Mouse (Mus musculus) left cerebral cortex, adult 9 months (tissue): ENCODE results near the gene Col12a1.

Source experiments
- DNase-seq, 2 experiments: peaks; one replicate each; pipeline ENCODE4 v3.0.0; 2022; ENCODE audit warnings: low spot score in 2 of 2

The Col12a1 gene

GRCm38 (mm10) chr9:79718481-79719370 lies at the start of gene Col12a1:
Col12a1 (minus strand) TSS chr9:79718831.
- peak in 1 of 2 experiments; percentile 13 for DNase-seq

GRCm38 (mm10) chr9:79766991-79767545 lies 48.4 kb upstream of the Col12a1 start:
- no peak for DNase-seq

- no peak for DNase-seq
These were observed 46.7 kb upstream of the Col12a1 start for GRCm38 (mm10) chr9:79765329-79765728.

GRCm38 (mm10) chr9:79762519-79762918 lies 43.9 kb upstream of the Col12a1 start:
- no peak for DNase-seq

- peak in 1 of 2 experiments; percentile 16 for DNase-seq
These were observed 41.4 kb upstream of the Col12a1 start for GRCm38 (mm10) chr9:79760076-79760475.

GRCm38 (mm10) chr9:79759385-79760005 lies 40.9 kb upstream of the Col12a1 start, which contains the start of gene Cox7a2:
Cox7a2 (minus strand) TSS chr9:79759878.
- peak; percentile 83 to 96 for DNase-seq

- DNase-seq, result no peak
These were observed 36.7 kb upstream of the Col12a1 start for GRCm38 (mm10) chr9:79755311-79755710.

GRCm38 (mm10) chr9:79751846-79752245 lies 33.2 kb upstream of the Col12a1 start:
- no peak for DNase-seq

- no peak for DNase-seq
These were observed 32.1 kb upstream of the Col12a1 start for GRCm38 (mm10) chr9:79750709-79751108.

- DNase-seq, result no peak
These were observed 26.4 kb upstream of the Col12a1 start for GRCm38 (mm10) chr9:79745036-79745435.

- DNase-seq, result no peak
These were observed 17.0 kb upstream of the Col12a1 start for GRCm38 (mm10) chr9:79735608-79736007.

- DNase-seq, result no peak
These were observed 11.7 kb upstream of the Col12a1 start for GRCm38 (mm10) chr9:79730301-79730700.

GRCm38 (mm10) chr9:79723090-79723489 lies 4.5 kb upstream of the Col12a1 start:
- peak in 1 of 2 experiments; percentile 37 for DNase-seq

GRCm38 (mm10) chr9:79721056-79721455 lies 2.4 kb upstream of the Col12a1 start:
- DNase-seq, result peak in 1 of 2 experiments; percentile 42

GRCm38 (mm10) chr9:79720143-79720542 lies 1.5 kb upstream of the Col12a1 start:
- no peak for DNase-seq

- no peak for DNase-seq
These were observed 820 bp upstream of the Col12a1 start for GRCm38 (mm10) chr9:79719451-79719850.

- DNase-seq, result no peak
These were observed 675 bp downstream of the Col12a1 start for GRCm38 (mm10) chr9:79717836-79718475.

GRCm38 (mm10) chr9:79716909-79717835 lies 1.5 kb downstream of the Col12a1 start:
- peak in 1 of 2 experiments; percentile 80 for DNase-seq

GRCm38 (mm10) chr9:79716496-79716895 lies 2.1 kb downstream of the Col12a1 start:
- no peak for DNase-seq

GRCm38 (mm10) chr9:79714471-79715045 lies 4.1 kb downstream of the Col12a1 start:
- no peak for DNase-seq
